Mouse (Mus musculus) heart, adult 2 months (tissue): ENCODE measurements around the gene Gm11238. TPM values are rescaled to one million over a fixed set of nuclear protein-coding genes. Genes with fewer than 3 reads are reported as not detected.
"Not testable (repeated sequence)": the region's sequence is repeated elsewhere in the genome, so short reads cannot be mapped to it uniquely, and the experiment has no call there.

ENCODE experiments used
- DNase-seq, 2 experiments: peaks; one replicate each; pipeline ENCODE4 v3.0.0; 2021
- H3K27ac ChIP-seq: fragments of 200-600 bp; 2 replicates; pipeline ENCODE4 v1.8.1; 2022
- H3K27me3 ChIP-seq: fragments of 200-500 bp; 2 replicates; pipeline ENCODE4 v1.6.1; 2012; ENCODE audit warnings: mild to moderate bottlenecking, low read length, inconsistent platforms, mixed read lengths; ENCODE audit not compliant: control insufficient read depth, insufficient read depth
- H3K36me3 ChIP-seq: fragments of 200-500 bp; 2 replicates; pipeline ENCODE4 v1.6.1; 2012; ENCODE audit warnings: low read length, inconsistent platforms; ENCODE audit not compliant: control insufficient read depth, insufficient read depth
- H3K4me1 ChIP-seq: fragments of 200-500 bp; 2 replicates; pipeline ENCODE4 v1.6.1; 2011; ENCODE audit warnings: low read length; ENCODE audit not compliant: control insufficient read depth, insufficient read depth
- H3K4me3 ChIP-seq: fragments of 200-600 bp; 2 replicates; pipeline ENCODE4 v1.8.1; 2022
- H3K79me2 ChIP-seq: fragments of 200-500 bp; replicated peaks from 2 replicates; pipeline ENCODE4 v1.6.1; 2012; ENCODE audit warnings: mild to moderate bottlenecking, inconsistent platforms, low read length, moderate library complexity, mixed read lengths; ENCODE audit not compliant: control insufficient read depth, insufficient read depth
- H3K9ac ChIP-seq: fragments of 200-500 bp; 2 replicates; pipeline ENCODE4 v1.6.1; 2012; ENCODE audit warnings: low read depth, mild to moderate bottlenecking, control low read depth, inconsistent platforms, low read length, mixed read lengths
- CTCF ChIP-seq: fragments of 200-600 bp; IDR thresholded peaks from 2 replicates; pipeline ENCODE4 v1.8.1; 2022; ENCODE audit warnings: antibody characterized with exemption, mild to moderate bottlenecking, moderate library complexity
- EP300 ChIP-seq: fragments of 200-500 bp; IDR thresholded peaks from 2 replicates; pipeline ENCODE4 v1.6.1; 2011; ENCODE audit warnings: low read depth, low read length, control low read depth; ENCODE audit not compliant: insufficient read depth
- POLR2A ChIP-seq: fragments of 200-500 bp; IDR thresholded peaks from 2 replicates; pipeline ENCODE4 v1.6.1; 2011; ENCODE audit warnings: mild to moderate bottlenecking, low read depth, low read length, control low read depth; ENCODE audit not compliant: insufficient read depth
- WGBS: fragments of 180-500 bp; shearing (Covaris S2); methylation state at CpG from one replicate; pipeline ENCODE4 v1.1.7; 2018; 5-methylcytosine and 5-hydroxymethylcytosine counted together
- intact Hi-C: fragments of 180-260 bp; cut with DNase I; formaldehyde crosslinking; loops from one replicate; pipeline ENCODE4 v1.15.1; 2025
- long read RNA-seq: library from polyadenylated mRNA; stranded (forward); transcript quantifications from one replicate; pipeline ENCODE4 v2.0.0, GENCODE M21; 2021
- polyA plus RNA-seq: library from polyadenylated mRNA; depleted of rRNA; stranded (reverse); fragments of >200 nt; gene quantifications from 2 replicates; pipeline ENCODE4 v1.2.3, GENCODE M21; 2012; rRNA removed
- total RNA-seq, 2 experiments: library from RNA; stranded (reverse); gene quantifications; 2 replicates each; pipeline ENCODE4 v1.2.3; 2021

The Gm11238 gene
- total RNA-seq (not detected), polyA plus RNA-seq (not detected in 2 replicates)
- long read RNA-seq, result 0 reads

GRCm38 (mm10) chr4:73607581-73607980, at the start of gene Gm11238:
Gene Gm11238 (plus strand): TSS chr4:73607881.
- no CpG with 5 or more reads among the region's 3 CpGs for WGBS
- DNase-seq, H3K9ac ChIP-seq, intact Hi-C loops, H3K79me2 ChIP-seq, H3K4me3 ChIP-seq, H3K27ac ChIP-seq, H3K4me1 ChIP-seq, H3K36me3 ChIP-seq, H3K27me3 ChIP-seq: not testable (repeated sequence)

GRCm38 (mm10) chr4:73599248-73599647, 8.4 kb upstream of the Gm11238 start:
- Histone ChIP-seq H3K79me2 (no peaks in the 10 kb centered on the region), H3K27me3 (no peaks in the 10 kb centered on the region), H3K4me3 (no peak overlapping the region), H3K36me3 (no peaks in the 10 kb centered on the region), H3K9ac (no peak overlapping the region), H3K4me1 (no peaks in the 10 kb centered on the region), H3K27ac (no peak overlapping the region)
- intact Hi-C loops, result no loop called here
- DNase-seq, result no peak
- WGBS, result 9% methylated on average over 3 of the region's 3 CpGs
- TF ChIP-seq EP300, result no peak
- no peak for TF ChIP-seq POLR2A
- peak; percentile 43 for TF ChIP-seq CTCF

GRCm38 (mm10) chr4:73622684-73623083, 15.0 kb downstream of the Gm11238 start, which contains the start of gene Gm11237:
Gene Gm11237 (plus strand): TSS chr4:73622984.
- H3K79me2 ChIP-seq, H3K9ac ChIP-seq, H3K36me3 ChIP-seq, DNase-seq, H3K27me3 ChIP-seq, H3K27ac ChIP-seq, H3K4me1 ChIP-seq, intact Hi-C loops, H3K4me3 ChIP-seq: not testable (repeated sequence)
- no CpG with 5 or more reads among the region's 3 CpGs for WGBS

GRCm38 (mm10) chr4:73637821-73638220, 30.1 kb downstream of the Gm11238 start, which contains the start of gene Gm11236:
Gene Gm11236 (plus strand): TSS chr4:73638121.
- H3K27me3 ChIP-seq, H3K4me3 ChIP-seq, H3K36me3 ChIP-seq, H3K27ac ChIP-seq, intact Hi-C loops, H3K4me1 ChIP-seq, H3K9ac ChIP-seq, H3K79me2 ChIP-seq, DNase-seq: not testable (repeated sequence)
- no CpG with 5 or more reads among the region's 4 CpGs for WGBS

- DNase-seq, result peak in 1 of 2 experiments; percentile 12
- H3K36me3 ChIP-seq, H3K27ac ChIP-seq, H3K79me2 ChIP-seq, H3K9ac ChIP-seq, H3K27me3 ChIP-seq, H3K4me1 ChIP-seq, intact Hi-C loops, H3K4me3 ChIP-seq: not testable (repeated sequence)
- 69% methylated on average over 4 of the region's 4 CpGs for WGBS
These were observed 54.2 kb downstream of the Gm11238 start for GRCm38 (mm10) chr4:73661864-73662263.

- intact Hi-C loops, H3K36me3 ChIP-seq, H3K27ac ChIP-seq, H3K4me1 ChIP-seq, H3K4me3 ChIP-seq, H3K79me2 ChIP-seq, DNase-seq, H3K27me3 ChIP-seq, H3K9ac ChIP-seq: not testable (repeated sequence)
- WGBS, result no CpG with 5 or more reads among the region's 4 CpGs
These were observed 60.4 kb downstream of the Gm11238 start, which contains the start of gene Gm11239 for GRCm38 (mm10) chr4:73668054-73668453. Gene Gm11239 (plus strand): TSS chr4:73668354.

- WGBS, result 76% methylated on average over 2 of the region's 4 CpGs
- H3K9ac ChIP-seq, H3K36me3 ChIP-seq, H3K27me3 ChIP-seq, H3K27ac ChIP-seq, H3K79me2 ChIP-seq, H3K4me1 ChIP-seq, H3K4me3 ChIP-seq, intact Hi-C loops, DNase-seq: not testable (repeated sequence)
These were observed 75.5 kb downstream of the Gm11238 start, which contains the start of gene Gm428 for GRCm38 (mm10) chr4:73683216-73683615. Gene Gm428 (plus strand): TSS chr4:73683516.

Other genes with a start within 250 kb of the Gm11238 start
- gene Gm11487, start 202.8 kb upstream of the Gm11238 start, total RNA-seq, result not detected
- gene Gm11487, start 202.8 kb upstream of the Gm11238 start, polyA plus RNA-seq, result not detected in 2 replicates
- not detected for gene Gm11237, start 15.1 kb downstream of the Gm11238 start, total RNA-seq
- gene Gm11237, start 15.1 kb downstream of the Gm11238 start, polyA plus RNA-seq, result 0.18 TPM in 1 of 2 replicates, not detected in the other
- not detected for gene Gm11236, start 30.2 kb downstream of the Gm11238 start, total RNA-seq
- 0.18 TPM in 1 of 2 replicates, not detected in the other for gene Gm11236, start 30.2 kb downstream of the Gm11238 start, polyA plus RNA-seq
- not detected for gene Gm11239, start 60.5 kb downstream of the Gm11238 start, total RNA-seq
- not detected in 2 replicates for gene Gm11239, start 60.5 kb downstream of the Gm11238 start, polyA plus RNA-seq
- gene Gm428, start 75.6 kb downstream of the Gm11238 start, total RNA-seq, result not detected
- gene Gm428, start 75.6 kb downstream of the Gm11238 start, polyA plus RNA-seq, result not detected in 2 replicates
- gene Rasef, start 183.1 kb downstream of the Gm11238 start, total RNA-seq, result under 1 TPM; 0.60 to 0.77 TPM
- 0.32 and 0.51 TPM in 2 replicates for gene Rasef, start 183.1 kb downstream of the Gm11238 start, polyA plus RNA-seq